Mouse (Mus musculus): Measurements from ENCODE around the gene Gm11237.
"Not testable (repeated sequence)": the region's sequence is repeated elsewhere in the genome, so short reads cannot be mapped to it uniquely, and the experiment has no call there.

DNA sequence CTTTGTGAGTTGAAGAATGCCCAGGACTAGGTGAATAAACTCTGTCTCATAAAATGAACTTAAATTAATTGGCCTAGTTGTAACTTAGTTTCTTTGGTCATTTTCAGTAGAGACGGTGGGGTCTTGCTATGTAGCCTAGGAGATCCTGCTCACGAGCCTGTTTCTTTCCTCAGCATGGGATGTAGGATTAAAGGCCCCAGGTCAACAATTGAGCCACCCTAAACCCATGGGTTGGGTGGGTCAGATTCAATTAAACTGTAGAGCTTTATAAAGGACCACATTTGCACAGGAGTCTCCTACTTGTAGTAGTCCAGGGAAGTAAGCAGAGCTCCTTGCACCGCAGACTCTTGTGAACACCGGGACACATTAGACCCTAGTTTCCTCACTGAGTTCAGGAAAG is 15.0 kb downstream of the Gm11237 start, which contains the start of gene Gm11236:
- not testable (repeated sequence) for TF ChIP-seq CTCF (IDR thresholded peaks at IDR 0.05; ENCODE audit: extremely low read depth, insufficient read length, insufficient replicate concordance, low read depth, low read length); POLR2A (IDR thresholded peaks at IDR 0.05; ENCODE audit: low read depth, low read length)

Measured in small intestine, adult 2 months (tissue).